Mouse (Mus musculus) lung, embryonic 15.5 days (tissue): ENCODE measurements around the gene Cops4. TPM values are rescaled to one million over a fixed set of nuclear protein-coding genes. Genes with fewer than 3 reads are reported as not detected.
A peak's percentile ranks its signal among the peaks of the same experiment; 100 is the strongest.

ENCODE experiments used
- ATAC-seq: fragments of 200-750 bp; cut with Nextera tagmentation; 2 replicates; pipeline ENCODE4 v1.8.0; 2017; ENCODE audit warnings: moderate number of reproducible peaks, borderline replicate concordance; ENCODE audit not compliant: low FRiP score, low TSS enrichment; ENCODE audit errors: extremely low read depth
- H3K27ac ChIP-seq: fragments of 300-500 bp; sonication (generic); 2 replicates; pipeline ENCODE4 v1.5.1; 2015; ENCODE audit warnings: moderate library complexity, mild to moderate bottlenecking, inconsistent platforms
- H3K27me3 ChIP-seq: fragments of 300-500 bp; sonication (generic); 2 replicates; pipeline ENCODE4 v1.6.1; 2015; ENCODE audit warnings: inconsistent platforms
- H3K36me3 ChIP-seq: fragments of 300-500 bp; sonication (generic); 2 replicates; pipeline ENCODE4 v1.6.1; 2015; ENCODE audit warnings: inconsistent platforms
- H3K4me1 ChIP-seq: fragments of 300-500 bp; sonication (generic); 2 replicates; pipeline ENCODE4 v1.6.1; 2015; ENCODE audit warnings: inconsistent platforms
- H3K4me2 ChIP-seq: fragments of 300-500 bp; sonication (generic); 2 replicates; pipeline ENCODE4 v1.6.1; 2015; ENCODE audit warnings: inconsistent platforms, mild to moderate bottlenecking, moderate library complexity
- H3K4me3 ChIP-seq: fragments of 300-500 bp; sonication (generic); 2 replicates; pipeline ENCODE4 v1.5.1; 2015; ENCODE audit warnings: mild to moderate bottlenecking, inconsistent platforms
- H3K9ac ChIP-seq: fragments of 300-500 bp; sonication (generic); 2 replicates; pipeline ENCODE4 v1.6.1; 2015; ENCODE audit warnings: inconsistent platforms
- H3K9me3 ChIP-seq: fragments of 300-500 bp; sonication (generic); 2 replicates; pipeline ENCODE4 v1.6.1; 2016; ENCODE audit warnings: inconsistent platforms
- WGBS: fragments of 180-500 bp; shearing (Covaris S2); methylation state at CpG from one replicate; pipeline ENCODE4 v1.1.7; 2015; 5-methylcytosine and 5-hydroxymethylcytosine counted together
- polyA plus RNA-seq: library from polyadenylated mRNA; unstranded; fragments of >200 nt; fragmentation: Nextera tagmentation; extraction: Ambion mirVana; gene quantifications from 2 replicates; pipeline ENCODE4 v1.2.1, GENCODE M21; 2015

Gene Cops4
- polyA plus RNA-seq, 1 experiment from 2014 or later, result 190 TPM

DNA sequence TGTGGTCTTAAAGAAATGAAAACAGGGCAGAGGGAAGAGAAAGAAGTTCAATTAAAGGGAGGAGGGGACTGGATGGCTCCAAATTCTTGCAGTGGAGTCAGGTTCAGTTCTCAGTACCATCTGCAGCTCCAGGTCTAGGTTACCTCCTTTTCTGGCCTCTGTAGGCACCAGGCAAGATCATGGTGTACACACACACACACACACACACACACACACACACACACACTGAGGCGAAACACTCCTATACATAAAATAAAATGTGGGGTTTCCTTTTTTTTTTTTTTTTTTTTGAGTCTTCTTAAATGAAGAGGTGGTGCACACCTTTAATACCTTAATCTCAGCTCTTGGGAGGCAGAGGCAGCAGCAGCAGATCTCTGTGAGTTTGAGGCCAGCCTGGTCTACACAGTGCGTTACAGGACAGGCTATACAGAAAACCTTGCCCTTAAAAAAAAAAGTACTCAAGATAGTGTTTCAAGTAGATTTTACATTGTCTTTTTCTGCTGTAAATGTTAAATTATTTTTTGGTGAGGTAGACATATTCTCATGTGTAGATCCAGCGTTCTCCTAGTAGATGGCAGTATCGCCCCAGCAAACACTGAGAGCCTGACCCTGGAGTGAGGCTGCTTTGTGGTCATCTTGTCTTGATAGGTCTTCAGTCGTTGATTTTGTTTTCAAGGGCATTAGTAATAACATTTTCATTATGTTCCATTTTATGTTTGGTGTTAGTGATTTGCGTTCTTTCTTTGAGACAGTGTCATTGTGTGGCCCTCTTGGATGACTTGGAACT, 28.4 kb downstream of the Cops4 start:
- 86% methylated on average over 6 of the region's 6 CpGs for WGBS
- no peak overlapping the region for H3K27ac ChIP-seq
- no peak overlapping the region for H3K4me2 ChIP-seq
- peaks cover 67% of the 10 kb centered on the region for H3K36me3 ChIP-seq
- ATAC-seq, result no peak
- no peak overlapping the region for H3K9ac ChIP-seq
- no peak overlapping the region for H3K4me3 ChIP-seq
- no peaks in the 10 kb centered on the region for H3K9me3 ChIP-seq
- no peaks in the 10 kb centered on the region for H3K27me3 ChIP-seq
- H3K4me1 ChIP-seq, result no peaks in the 10 kb centered on the region

- Histone ChIP-seq H3K4me3 (no peak overlapping the region), H3K4me1 (no peaks in the 10 kb centered on the region), H3K9ac (no peak overlapping the region), H3K27ac (no peak overlapping the region), H3K36me3 (peaks cover 51% of the 10 kb centered on the region), H3K27me3 (no peaks in the 10 kb centered on the region), H3K4me2 (no peak overlapping the region), H3K9me3 (no peaks in the 10 kb centered on the region)
- 85% methylated on average over 2 of the region's 2 CpGs for WGBS
- ATAC-seq, result no peak
Measured at GRCm38 (mm10) chr5:100548236-100548635, 30.1 kb downstream of the Cops4 start.

DNA sequence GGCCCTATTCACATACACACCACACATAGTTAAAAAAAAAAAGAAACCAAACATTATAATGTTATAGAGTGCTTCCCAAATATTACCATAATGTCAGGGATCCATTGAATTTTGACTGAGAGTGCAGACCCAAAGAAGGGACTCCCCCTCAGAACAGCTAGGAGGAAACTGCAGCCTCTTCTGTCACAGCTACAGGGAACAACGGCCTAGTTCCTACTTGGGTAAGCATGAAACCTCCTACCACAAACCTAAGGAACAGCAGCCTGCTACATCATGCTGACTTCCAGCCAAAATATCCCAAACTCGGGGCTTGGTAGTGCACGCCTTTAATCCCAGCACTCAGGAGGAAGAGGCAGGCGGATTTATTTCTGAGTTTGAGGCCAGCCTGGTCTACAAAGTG, 31.2 kb downstream of the Cops4 start:
- Histone ChIP-seq H3K9me3 (no peaks in the 10 kb centered on the region), H3K4me2 (no peak overlapping the region), H3K36me3 (peaks cover 43% of the 10 kb centered on the region), H3K4me1 (no peaks in the 10 kb centered on the region), H3K27ac (no peak overlapping the region), H3K9ac (no peak overlapping the region), H3K4me3 (no peak overlapping the region), H3K27me3 (no peaks in the 10 kb centered on the region)
- 94% methylated on average over 4 of the region's 4 CpGs for WGBS
- no peak for ATAC-seq

GRCm38 (mm10) chr5:100550151-100550550, 32.0 kb downstream of the Cops4 start:
- Histone ChIP-seq H3K9ac (no peak overlapping the region), H3K4me3 (no peak overlapping the region), H3K9me3 (no peaks in the 10 kb centered on the region), H3K4me2 (no peak overlapping the region), H3K27me3 (no peaks in the 10 kb centered on the region), H3K36me3 (peaks cover 35% of the 10 kb centered on the region), H3K4me1 (no peaks in the 10 kb centered on the region), H3K27ac (no peak overlapping the region)
- WGBS, result 88% methylated on average over 1 of the region's 1 CpGs
- ATAC-seq, result no peak

DNA sequence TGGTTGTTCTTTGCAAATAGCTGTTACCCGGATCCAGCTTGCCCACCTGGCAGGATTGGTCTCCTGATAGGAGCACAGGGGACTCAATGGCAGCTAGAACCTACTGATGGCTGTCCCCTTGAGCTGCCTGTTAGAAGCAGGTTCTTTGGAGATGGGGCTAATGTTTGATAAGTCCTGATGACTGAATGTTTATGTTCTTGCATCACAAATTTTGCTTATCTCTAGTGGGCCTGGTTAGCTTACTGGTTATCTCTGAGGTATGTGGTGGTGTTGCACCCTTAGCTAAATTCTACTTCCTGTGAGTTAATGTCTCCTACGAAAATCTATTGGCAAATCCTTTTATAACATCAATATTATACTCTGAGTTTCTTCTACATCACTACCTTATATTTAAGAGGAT, 33.8 kb downstream of the Cops4 start:
- Histone ChIP-seq H3K27ac (no peak overlapping the region), H3K27me3 (no peaks in the 10 kb centered on the region), H3K4me2 (no peak overlapping the region), H3K9ac (no peak overlapping the region), H3K36me3 (peaks cover 24% of the 10 kb centered on the region), H3K4me1 (no peaks in the 10 kb centered on the region), H3K4me3 (no peak overlapping the region), H3K9me3 (no peaks in the 10 kb centered on the region)
- WGBS, result 58% methylated on average over 2 of the region's 2 CpGs
- ATAC-seq, result no peak

DNA sequence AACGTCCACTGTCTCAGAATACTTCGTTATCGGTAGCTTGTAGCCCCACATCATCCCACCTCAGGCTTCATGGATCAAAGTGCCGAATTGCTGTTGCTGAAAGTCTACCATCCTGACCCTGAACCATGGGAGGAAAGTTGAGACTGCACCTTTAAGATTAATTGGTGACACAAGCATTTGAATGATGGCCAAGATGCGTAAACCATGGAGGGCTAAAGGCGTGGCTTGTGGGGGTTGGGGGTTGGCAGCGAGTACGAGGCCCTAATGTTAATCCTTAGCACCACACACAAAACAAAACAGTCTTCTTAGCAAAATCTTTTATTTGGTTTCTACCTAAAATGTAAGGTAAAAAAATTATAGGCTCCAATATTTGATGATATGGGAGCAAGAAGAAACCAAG, 35.3 kb downstream of the Cops4 start:
- H3K27me3 ChIP-seq, result no peaks in the 10 kb centered on the region
- WGBS, result 44% methylated on average over 8 of the region's 8 CpGs
- peaks cover 9% of the 10 kb centered on the region for H3K36me3 ChIP-seq
- H3K4me1 ChIP-seq, result no peaks in the 10 kb centered on the region
- no peak for ATAC-seq
- no peak overlapping the region for H3K4me3 ChIP-seq
- no peak overlapping the region for H3K27ac ChIP-seq
- H3K9ac ChIP-seq, result no peak overlapping the region
- no peak overlapping the region for H3K4me2 ChIP-seq
- no peaks in the 10 kb centered on the region for H3K9me3 ChIP-seq

- H3K36me3 ChIP-seq, result no peaks in the 10 kb centered on the region
- no peak overlapping the region for H3K27ac ChIP-seq
- H3K9ac ChIP-seq, result no peak overlapping the region
- WGBS, result 69% methylated on average over 14 of the region's 14 CpGs
- ATAC-seq, result no peak
- H3K4me1 ChIP-seq, result no peaks in the 10 kb centered on the region
- no peaks in the 10 kb centered on the region for H3K27me3 ChIP-seq
- H3K9me3 ChIP-seq, result no peaks in the 10 kb centered on the region
- no peak overlapping the region for H3K4me3 ChIP-seq
- H3K4me2 ChIP-seq, result no peak overlapping the region
Measured at GRCm38 (mm10) chr5:100557019-100557418, 38.9 kb downstream of the Cops4 start.

DNA sequence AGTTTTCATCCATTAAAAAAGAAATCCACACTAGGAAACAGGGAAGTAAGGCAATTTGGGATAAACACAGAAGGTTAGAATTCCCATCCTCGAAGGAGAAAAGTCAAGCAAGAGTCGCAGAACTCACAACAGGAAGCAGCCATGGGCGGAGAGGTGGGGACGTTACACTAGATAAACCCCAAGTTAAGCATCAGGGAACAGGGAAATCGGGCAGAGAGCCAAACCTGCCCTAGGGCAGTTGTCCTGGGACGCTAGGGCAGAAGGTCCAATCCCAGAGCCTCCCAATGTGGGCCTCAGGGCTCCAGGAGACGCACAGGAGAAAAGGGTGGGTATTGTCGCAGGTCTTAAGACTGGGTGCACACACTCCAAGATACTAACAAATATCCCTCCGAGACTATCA, 39.4 kb downstream of the Cops4 start:
- H3K27ac ChIP-seq, result no peak overlapping the region
- H3K4me3 ChIP-seq, result no peak overlapping the region
- H3K4me2 ChIP-seq, result no peak overlapping the region
- WGBS, result 57% methylated on average over 9 of the region's 9 CpGs
- no peaks in the 10 kb centered on the region for H3K27me3 ChIP-seq
- no peaks in the 10 kb centered on the region for H3K4me1 ChIP-seq
- no peak overlapping the region for H3K9ac ChIP-seq
- H3K36me3 ChIP-seq, result no peaks in the 10 kb centered on the region
- H3K9me3 ChIP-seq, result no peaks in the 10 kb centered on the region
- no peak for ATAC-seq

GRCm38 (mm10) chr5:100558783-100559182, 40.7 kb downstream of the Cops4 start:
- no peak for ATAC-seq
- no peak overlapping the region for H3K27ac ChIP-seq
- 76% methylated on average over 3 of the region's 3 CpGs for WGBS
- no peak overlapping the region for H3K4me3 ChIP-seq
- no peaks in the 10 kb centered on the region for H3K4me1 ChIP-seq
- no peaks in the 10 kb centered on the region for H3K27me3 ChIP-seq
- H3K9me3 ChIP-seq, result no peaks in the 10 kb centered on the region
- no peak overlapping the region for H3K9ac ChIP-seq
- no peak overlapping the region for H3K4me2 ChIP-seq
- no peaks in the 10 kb centered on the region for H3K36me3 ChIP-seq

- H3K4me1 ChIP-seq, result no peaks in the 10 kb centered on the region
- H3K9ac ChIP-seq, result no peak overlapping the region
- WGBS, result 90% methylated on average over 7 of the region's 7 CpGs
- no peaks in the 10 kb centered on the region for H3K9me3 ChIP-seq
- ATAC-seq, result no peak
- no peak overlapping the region for H3K4me3 ChIP-seq
- no peak overlapping the region for H3K4me2 ChIP-seq
- no peaks in the 10 kb centered on the region for H3K27me3 ChIP-seq
- no peak overlapping the region for H3K27ac ChIP-seq
- no peaks in the 10 kb centered on the region for H3K36me3 ChIP-seq
Measured at GRCm38 (mm10) chr5:100559357-100559756, 41.2 kb downstream of the Cops4 start.

DNA sequence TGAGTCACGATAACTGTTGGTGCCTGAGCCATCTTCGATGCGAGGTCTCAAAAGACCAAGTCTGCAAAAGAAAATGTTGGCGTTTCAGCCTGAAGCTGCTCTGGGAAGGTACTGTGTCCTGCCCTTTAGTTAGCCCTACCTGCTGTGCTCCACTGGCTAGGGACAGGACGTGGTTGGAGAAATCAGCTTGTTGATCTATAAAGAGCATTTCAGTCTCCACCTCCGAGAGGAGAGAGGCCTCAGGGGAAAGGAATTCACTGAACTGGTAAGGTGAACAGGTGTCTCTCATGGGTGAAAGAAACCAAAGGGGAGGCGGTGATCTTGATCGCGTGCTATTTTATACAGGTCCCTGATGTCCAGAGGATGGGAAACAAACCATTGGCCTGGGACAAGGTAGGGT, 44.6 kb downstream of the Cops4 start:
- ATAC-seq, result no peak
- no peaks in the 10 kb centered on the region for H3K9me3 ChIP-seq
- no peak overlapping the region for H3K9ac ChIP-seq
- H3K36me3 ChIP-seq, result no peaks in the 10 kb centered on the region
- H3K4me2 ChIP-seq, result no peak overlapping the region
- no peaks in the 10 kb centered on the region for H3K27me3 ChIP-seq
- H3K4me1 ChIP-seq, result peaks cover 13% of the 10 kb centered on the region; the same call in 1 of the 2 replicates
- no peak overlapping the region for H3K4me3 ChIP-seq
- H3K27ac ChIP-seq, result no peak overlapping the region
- 78% methylated on average over 9 of the region's 9 CpGs for WGBS

- peak overlapping the region; percentile 33; the same call in 1 of the 2 replicates for H3K4me2 ChIP-seq
- no peak overlapping the region for H3K4me3 ChIP-seq
- H3K9ac ChIP-seq, result no peak overlapping the region
- ATAC-seq, result no peak
- 60% methylated on average over 2 of the region's 2 CpGs for WGBS
- H3K36me3 ChIP-seq, result no peaks in the 10 kb centered on the region
- no peaks in the 10 kb centered on the region for H3K9me3 ChIP-seq
- peaks cover 24% of the 10 kb centered on the region for H3K4me1 ChIP-seq
- H3K27ac ChIP-seq, result 0 out of 2 replicates have a peak overlapping the region, but pooled peaks have one; percentile 36
- no peaks in the 10 kb centered on the region for H3K27me3 ChIP-seq
Measured at GRCm38 (mm10) chr5:100566798-100567197, 48.7 kb downstream of the Cops4 start.
